Mouse (Mus musculus): ENCODE data around the gene Onecut1. TPM values are rescaled to one million over a fixed set of nuclear protein-coding genes. Genes with fewer than 3 reads are reported as not detected.

The Onecut1 gene
- polyA plus RNA-seq, 1 experiment from 2014 or later = 0.09 TPM

DNA sequence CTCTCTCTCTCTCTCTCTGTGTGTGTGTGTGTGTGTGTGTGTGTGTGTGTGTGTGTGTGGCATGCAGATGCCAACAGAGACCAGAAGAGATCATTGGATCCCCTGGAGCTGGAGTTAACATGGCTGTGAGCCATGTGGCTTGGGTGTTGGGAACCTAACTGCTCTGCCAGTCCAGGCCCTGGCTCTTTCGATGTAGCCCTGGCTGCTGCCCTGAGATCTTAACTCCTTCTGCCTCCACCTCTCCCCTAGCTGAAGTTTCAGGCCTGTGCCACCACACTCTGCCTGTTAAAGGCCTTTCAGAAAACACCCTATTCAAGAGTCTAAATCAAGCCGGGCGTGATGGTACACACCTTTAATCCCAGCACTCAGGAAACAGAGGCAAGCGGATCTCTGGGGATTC, 49.7 kb downstream of the Onecut1 start:
- no peak for DNase-seq (ENCODE audit: low spot score)
- H3K4me2 ChIP-seq (ENCODE audit: low read depth, severe bottlenecking) = no peak overlapping the region
- H3K9me3 ChIP-seq (ENCODE audit: control insufficient read depth, low read length) = no peaks in the 10 kb centered on the region
- WGBS = 89% methylated on average over 4 of the region's 4 CpGs
- no peaks in the 10 kb centered on the region for H3K27me3 ChIP-seq (ENCODE audit: control insufficient read depth, insufficient read depth, low read length)
- H3K27ac ChIP-seq (replicated peaks; ENCODE audit: low read depth, low read length) = 0 out of 2 replicates have a peak overlapping the region, but pooled peaks have one; percentile 3
- H3K9ac ChIP-seq (ENCODE audit: low read length) = no peak overlapping the region
- no peak for ATAC-seq (ENCODE audit: insufficient number of reproducible peaks, low FRiP score, low TSS enrichment, low read depth)
- H3K4me1 ChIP-seq (ENCODE audit: control insufficient read depth, insufficient read depth, low read length) = 0 out of 2 replicates have a peak, but pooled peaks cover 4% of the 10 kb centered on the region
- H3K4me3 ChIP-seq (ENCODE audit: low read depth, low read length) = no peak overlapping the region
- H3K36me3 ChIP-seq (ENCODE audit: control insufficient read depth, insufficient read depth, low read length) = no peaks in the 10 kb centered on the region

DNA sequence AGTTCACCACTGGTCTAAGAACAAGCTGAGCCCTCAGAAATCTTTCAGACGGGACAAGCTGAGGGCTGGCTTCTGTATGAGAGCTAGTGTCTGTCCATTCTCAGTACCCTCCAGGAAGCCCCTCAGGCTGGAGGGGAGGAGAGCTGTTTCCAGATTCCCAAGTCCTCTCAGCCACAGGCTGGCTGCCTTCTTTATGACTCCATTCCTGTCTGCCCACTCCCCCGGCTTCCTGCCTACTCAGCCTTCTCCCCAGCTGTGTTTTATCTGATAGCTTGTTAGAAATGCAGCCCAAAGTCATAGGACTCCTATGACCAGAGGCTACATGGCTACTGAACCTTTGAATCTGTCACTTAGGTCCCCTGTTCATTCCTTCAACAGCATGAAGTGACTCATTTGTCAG, 50.2 kb downstream of the Onecut1 start:
- no peak overlapping the region for H3K4me3 ChIP-seq (ENCODE audit: low read depth, low read length)
- H3K36me3 ChIP-seq (ENCODE audit: control insufficient read depth, insufficient read depth, low read length) = no peaks in the 10 kb centered on the region
- H3K4me1 ChIP-seq (ENCODE audit: control insufficient read depth, insufficient read depth, low read length) = 0 out of 2 replicates have a peak, but pooled peaks cover 4% of the 10 kb centered on the region
- H3K27me3 ChIP-seq (ENCODE audit: control insufficient read depth, insufficient read depth, low read length) = no peaks in the 10 kb centered on the region
- 0 out of 2 replicates have a peak overlapping the region, but pooled peaks have one; percentile 3 for H3K27ac ChIP-seq (replicated peaks; ENCODE audit: low read depth, low read length)
- no peak overlapping the region for H3K9ac ChIP-seq (ENCODE audit: low read length)
- DNase-seq (ENCODE audit: low spot score) (peak; percentile 41), ATAC-seq (ENCODE audit: insufficient number of reproducible peaks, low FRiP score, low TSS enrichment, low read depth) (no peak)
- no peaks in the 10 kb centered on the region for H3K9me3 ChIP-seq (ENCODE audit: control insufficient read depth, low read length)
- 32% methylated on average over 2 of the region's 2 CpGs for WGBS
- no peak overlapping the region for H3K4me2 ChIP-seq (ENCODE audit: low read depth, severe bottlenecking)

- 42% methylated on average over 19 of the region's 19 CpGs for WGBS
- ATAC-seq (ENCODE audit: insufficient number of reproducible peaks, low FRiP score, low TSS enrichment, low read depth) (peak; percentile 78; the same call in 1 of the 2 replicates), DNase-seq (ENCODE audit: low spot score) (peak; percentile 49)
- Histone ChIP-seq H3K36me3 (ENCODE audit: control insufficient read depth, insufficient read depth, low read length) (no peaks in the 10 kb centered on the region), H3K4me3 (ENCODE audit: low read depth, low read length) (no peak overlapping the region), H3K27ac (replicated peaks; ENCODE audit: low read depth, low read length) (no peak overlapping the region; the same call in 1 of the 2 replicates), H3K4me1 (ENCODE audit: control insufficient read depth, insufficient read depth, low read length) (0 out of 2 replicates have a peak, but pooled peaks cover 4% of the 10 kb centered on the region), H3K9me3 (ENCODE audit: control insufficient read depth, low read length) (no peaks in the 10 kb centered on the region), H3K9ac (ENCODE audit: low read length) (no peak overlapping the region), H3K4me2 (ENCODE audit: low read depth, severe bottlenecking) (no peak overlapping the region), H3K27me3 (ENCODE audit: control insufficient read depth, insufficient read depth, low read length) (no peaks in the 10 kb centered on the region)
These were observed 51.1 kb downstream of the Onecut1 start for GRCm38 (mm10) chr9:74912619-74913376.

DNA sequence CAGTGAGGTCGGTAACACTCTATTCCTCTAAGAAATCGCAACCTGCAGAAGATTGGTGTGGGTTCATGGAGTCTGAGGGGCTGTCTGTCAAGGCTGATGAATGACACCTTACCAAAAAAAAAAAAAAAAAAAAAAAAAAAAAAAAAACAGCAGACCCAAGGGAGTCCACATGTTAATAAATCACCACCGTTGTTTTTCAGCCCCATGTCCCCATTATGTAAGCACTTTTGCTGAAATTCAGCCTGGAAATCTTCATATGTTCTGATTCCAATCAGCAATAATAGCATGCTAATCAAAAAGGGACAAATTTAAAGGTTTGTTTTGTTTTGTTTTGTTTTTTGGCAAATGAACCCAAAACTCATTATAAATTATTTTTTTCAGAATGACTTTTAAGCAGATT, 53.9 kb downstream of the Onecut1 start:
- ATAC-seq (ENCODE audit: insufficient number of reproducible peaks, low FRiP score, low TSS enrichment, low read depth) (no peak), DNase-seq (ENCODE audit: low spot score) (no peak)
- no peak overlapping the region for H3K27ac ChIP-seq (replicated peaks; ENCODE audit: low read depth, low read length)
- WGBS = 84% methylated on average over 3 of the region's 3 CpGs
- no peak overlapping the region for H3K4me3 ChIP-seq (ENCODE audit: low read depth, low read length)
- H3K36me3 ChIP-seq (ENCODE audit: control insufficient read depth, insufficient read depth, low read length) = no peaks in the 10 kb centered on the region
- 0 out of 2 replicates have a peak, but pooled peaks cover 4% of the 10 kb centered on the region for H3K4me1 ChIP-seq (ENCODE audit: control insufficient read depth, insufficient read depth, low read length)
- H3K9ac ChIP-seq (ENCODE audit: low read length) = no peak overlapping the region
- H3K27me3 ChIP-seq (ENCODE audit: control insufficient read depth, insufficient read depth, low read length) = no peaks in the 10 kb centered on the region
- no peak overlapping the region for H3K4me2 ChIP-seq (ENCODE audit: low read depth, severe bottlenecking)
- H3K9me3 ChIP-seq (ENCODE audit: control insufficient read depth, low read length) = no peaks in the 10 kb centered on the region

- Histone ChIP-seq H3K27ac (replicated peaks; ENCODE audit: low read depth, low read length) (no peak overlapping the region), H3K9ac (ENCODE audit: low read length) (no peak overlapping the region), H3K4me3 (ENCODE audit: low read depth, low read length) (no peak overlapping the region), H3K4me2 (ENCODE audit: low read depth, severe bottlenecking) (no peak overlapping the region), H3K4me1 (ENCODE audit: control insufficient read depth, insufficient read depth, low read length) (no peaks in the 10 kb centered on the region), H3K9me3 (ENCODE audit: control insufficient read depth, low read length) (no peaks in the 10 kb centered on the region), H3K36me3 (ENCODE audit: control insufficient read depth, insufficient read depth, low read length) (no peaks in the 10 kb centered on the region), H3K27me3 (ENCODE audit: control insufficient read depth, insufficient read depth, low read length) (no peaks in the 10 kb centered on the region)
- WGBS = 89% methylated on average over 12 of the region's 12 CpGs
- DNase-seq (ENCODE audit: low spot score) (no peak), ATAC-seq (ENCODE audit: insufficient number of reproducible peaks, low FRiP score, low TSS enrichment, low read depth) (no peak)
These were observed 58.7 kb downstream of the Onecut1 start for GRCm38 (mm10) chr9:74920450-74920849.

DNA sequence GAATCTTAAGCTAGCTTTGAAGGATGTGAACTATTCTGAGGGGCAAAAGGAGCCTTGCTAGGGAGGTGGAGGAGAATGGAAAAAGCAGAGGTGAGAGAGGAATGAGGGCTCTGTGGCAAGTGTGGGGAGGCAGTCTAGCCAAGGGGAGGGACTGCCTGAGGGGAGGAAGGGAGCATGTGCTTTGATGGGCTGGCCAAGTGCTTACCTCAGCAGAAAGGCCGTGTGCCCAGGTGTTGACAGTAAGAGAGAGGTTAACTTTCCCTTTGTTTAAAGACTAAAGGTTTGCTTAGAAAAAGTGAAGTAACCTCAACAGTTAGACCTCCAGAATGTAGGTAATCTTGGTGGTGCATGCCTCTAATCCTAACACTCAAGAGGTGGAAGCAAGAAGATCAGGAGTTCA, 59.7 kb downstream of the Onecut1 start:
- H3K4me3 ChIP-seq (ENCODE audit: low read depth, low read length) = no peak overlapping the region
- no peaks in the 10 kb centered on the region for H3K27me3 ChIP-seq (ENCODE audit: control insufficient read depth, insufficient read depth, low read length)
- no peak for DNase-seq (ENCODE audit: low spot score)
- no peak overlapping the region for H3K4me2 ChIP-seq (ENCODE audit: low read depth, severe bottlenecking)
- H3K9ac ChIP-seq (ENCODE audit: low read length) = no peak overlapping the region
- H3K27ac ChIP-seq (replicated peaks; ENCODE audit: low read depth, low read length) = no peak overlapping the region
- no peaks in the 10 kb centered on the region for H3K4me1 ChIP-seq (ENCODE audit: control insufficient read depth, insufficient read depth, low read length)
- no peaks in the 10 kb centered on the region for H3K9me3 ChIP-seq (ENCODE audit: control insufficient read depth, low read length)
- ATAC-seq (ENCODE audit: insufficient number of reproducible peaks, low FRiP score, low TSS enrichment, low read depth) = no peak
- 26% methylated on average over 1 of the region's 1 CpGs for WGBS
- no peaks in the 10 kb centered on the region for H3K36me3 ChIP-seq (ENCODE audit: control insufficient read depth, insufficient read depth, low read length)

DNA sequence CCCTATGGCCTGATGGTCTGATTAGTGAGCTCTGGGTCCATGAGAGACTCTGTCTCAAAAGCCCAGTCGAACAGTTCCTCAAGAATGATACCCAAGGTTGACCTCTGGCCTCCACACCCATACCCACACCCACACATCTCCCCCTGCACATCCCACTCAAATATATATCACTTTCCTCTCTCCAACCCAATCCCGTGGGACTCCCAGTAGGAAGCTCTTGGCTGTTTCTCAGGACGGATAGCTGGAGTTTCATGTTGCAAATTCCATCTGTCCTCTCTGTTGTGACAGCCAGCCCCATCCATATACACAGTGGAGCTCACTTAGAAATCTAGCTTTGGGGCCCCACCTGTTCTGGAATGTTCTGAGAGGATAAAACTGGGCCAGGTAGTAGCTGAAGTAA, 61.2 kb downstream of the Onecut1 start:
- H3K4me2 ChIP-seq (ENCODE audit: low read depth, severe bottlenecking) = no peak overlapping the region
- DNase-seq (ENCODE audit: low spot score) (no peak), ATAC-seq (ENCODE audit: insufficient number of reproducible peaks, low FRiP score, low TSS enrichment, low read depth) (no peak)
- H3K9ac ChIP-seq (ENCODE audit: low read length) = no peak overlapping the region
- WGBS = 71% methylated on average over 3 of the region's 3 CpGs
- H3K27me3 ChIP-seq (ENCODE audit: control insufficient read depth, insufficient read depth, low read length) = no peaks in the 10 kb centered on the region
- H3K9me3 ChIP-seq (ENCODE audit: control insufficient read depth, low read length) = no peaks in the 10 kb centered on the region
- no peak overlapping the region for H3K27ac ChIP-seq (replicated peaks; ENCODE audit: low read depth, low read length)
- H3K4me3 ChIP-seq (ENCODE audit: low read depth, low read length) = no peak overlapping the region
- H3K36me3 ChIP-seq (ENCODE audit: control insufficient read depth, insufficient read depth, low read length) = no peaks in the 10 kb centered on the region
- H3K4me1 ChIP-seq (ENCODE audit: control insufficient read depth, insufficient read depth, low read length) = no peaks in the 10 kb centered on the region

GRCm38 (mm10) chr9:74923291-74923977, 61.7 kb downstream of the Onecut1 start:
- Histone ChIP-seq H3K27ac (replicated peaks; ENCODE audit: low read depth, low read length) (no peak overlapping the region), H3K4me2 (ENCODE audit: low read depth, severe bottlenecking) (no peak overlapping the region), H3K4me3 (ENCODE audit: low read depth, low read length) (no peak overlapping the region), H3K9me3 (ENCODE audit: control insufficient read depth, low read length) (no peaks in the 10 kb centered on the region), H3K4me1 (ENCODE audit: control insufficient read depth, insufficient read depth, low read length) (no peaks in the 10 kb centered on the region), H3K36me3 (ENCODE audit: control insufficient read depth, insufficient read depth, low read length) (no peaks in the 10 kb centered on the region), H3K9ac (ENCODE audit: low read length) (no peak overlapping the region), H3K27me3 (ENCODE audit: control insufficient read depth, insufficient read depth, low read length) (no peaks in the 10 kb centered on the region)
- WGBS = 93% methylated on average over 6 of the region's 6 CpGs
- ATAC-seq (ENCODE audit: insufficient number of reproducible peaks, low FRiP score, low TSS enrichment, low read depth) (no peak), DNase-seq (ENCODE audit: low spot score) (no peak)

Data from limb, embryonic 11.5 days (tissue).